Mouse (Mus musculus) heart, embryonic 11.5 days (tissue): ENCODE results near the gene Vmn1r199. TPM values are rescaled to one million over a fixed set of nuclear protein-coding genes. Genes with fewer than 3 reads are reported as not detected.

Experiments
- ATAC-seq: fragments of 200-750 bp; cut with Nextera tagmentation; replicated peaks from 2 replicates; pipeline ENCODE4 v1.8.0; 2017; ENCODE audit warnings: moderate library complexity; ENCODE audit not compliant: insufficient number of reproducible peaks, low FRiP score, low TSS enrichment
- H3K27ac ChIP-seq: fragments of 300-500 bp; sonication (generic); 2 replicates; pipeline ENCODE4 v1.5.1; 2014; ENCODE audit warnings: mild to moderate bottlenecking, low read depth, low read length
- H3K27me3 ChIP-seq: fragments of 300-500 bp; sonication (generic); 2 replicates; pipeline ENCODE4 v1.6.1; 2014; ENCODE audit warnings: mild to moderate bottlenecking, low read length, mixed read lengths; ENCODE audit not compliant: control insufficient read depth, insufficient read depth
- H3K36me3 ChIP-seq: fragments of 300-500 bp; sonication (generic); 2 replicates; pipeline ENCODE4 v1.6.1; 2014; ENCODE audit warnings: mild to moderate bottlenecking, low read length, moderate library complexity, mixed read lengths; ENCODE audit not compliant: control insufficient read depth, insufficient read depth
- H3K4me1 ChIP-seq: fragments of 300-500 bp; sonication (generic); 2 replicates; pipeline ENCODE4 v1.6.1; 2014; ENCODE audit warnings: low read length; ENCODE audit not compliant: control insufficient read depth, insufficient read depth
- H3K4me2 ChIP-seq: fragments of 300-500 bp; sonication (generic); 2 replicates; pipeline ENCODE4 v1.6.1; 2014; ENCODE audit warnings: mild to moderate bottlenecking, moderate library complexity
- H3K4me3 ChIP-seq: fragments of 300-500 bp; sonication (generic); 2 replicates; pipeline ENCODE4 v1.5.1; 2014; ENCODE audit warnings: low read depth, low read length
- H3K9ac ChIP-seq: fragments of 300-500 bp; sonication (generic); 2 replicates; pipeline ENCODE4 v1.6.1; 2014; ENCODE audit warnings: mild to moderate bottlenecking, low read depth, low read length, moderate library complexity
- H3K9me3 ChIP-seq: fragments of 300-500 bp; sonication (generic); replicated peaks from 2 replicates; pipeline ENCODE4 v1.6.1; 2016; ENCODE audit warnings: low read length; ENCODE audit not compliant: control insufficient read depth
- WGBS: fragments of 180-500 bp; shearing (Covaris S2); extraction: QIAGEN DNeasy Blood & Tissue Kit; methylation state at CpG from one replicate; pipeline ENCODE4 v1.1.7; 2014; ENCODE audit not compliant: insufficient replicate concordance; 5-methylcytosine and 5-hydroxymethylcytosine counted together
- polyA plus RNA-seq: library from polyadenylated mRNA; unstranded; fragments of >200 nt; fragmentation: Nextera tagmentation; extraction: Ambion mirVana; gene quantifications from 2 replicates; pipeline ENCODE4 v1.2.1, GENCODE M21; 2014

Vmn1r199 gene
- polyA plus RNA-seq, 1 experiment from 2014 or later = not detected

DNA sequence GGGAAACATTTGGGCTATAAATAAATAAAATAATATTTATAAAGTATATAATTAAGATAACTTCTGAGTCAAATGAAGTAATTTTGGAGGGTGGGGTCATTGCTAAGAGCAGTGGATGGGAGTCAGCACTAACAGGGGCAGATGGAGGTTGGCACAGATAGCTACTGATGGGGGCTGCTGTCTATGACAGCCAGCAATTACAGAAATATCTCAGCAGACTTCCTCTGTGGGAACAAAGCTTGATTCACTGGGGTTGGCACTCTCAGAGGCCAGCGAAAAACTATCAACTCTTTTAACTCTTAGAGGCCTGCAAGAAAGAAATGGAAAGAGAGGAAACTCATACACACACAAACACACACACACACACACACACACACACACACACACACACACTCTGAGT lies 23.4 kb downstream of the Vmn1r199 start:
- Histone ChIP-seq H3K27me3 (no peaks in the 10 kb centered on the region), H3K36me3 (no peaks in the 10 kb centered on the region), H3K4me1 (no peaks in the 10 kb centered on the region), H3K27ac (no peak overlapping the region), H3K4me2 (no peak overlapping the region), H3K9me3 (no peaks in the 10 kb centered on the region; the same call in 1 of the 2 replicates), H3K9ac (no peak overlapping the region), H3K4me3 (no peak overlapping the region)
- WGBS = 43% methylated on average over 1 of the region's 1 CpGs
- ATAC-seq = no peak

Other genes with a start within 250 kb of the Vmn1r199 start
- not detected in 2 replicates for gene Vmn1r191, start 195.8 kb upstream of the Vmn1r199 start, polyA plus RNA-seq
- not detected in 2 replicates for gene Vmn1r192, start 188.7 kb upstream of the Vmn1r199 start, polyA plus RNA-seq
- gene Vmn1r193, start 156.7 kb upstream of the Vmn1r199 start, polyA plus RNA-seq = not detected in 2 replicates
- not detected in 2 replicates for gene Vmn1r194, start 135.6 kb upstream of the Vmn1r199 start, polyA plus RNA-seq
- not detected in 2 replicates for gene Vmn1r195, start 109.3 kb upstream of the Vmn1r199 start, polyA plus RNA-seq
- gene Vmn1r196, start 89.9 kb upstream of the Vmn1r199 start, polyA plus RNA-seq = not detected in 2 replicates
- not detected in 2 replicates for gene Vmn1r197, start 55.2 kb upstream of the Vmn1r199 start, polyA plus RNA-seq
- not detected in 2 replicates for gene Vmn1r198, start 29.5 kb upstream of the Vmn1r199 start, polyA plus RNA-seq
- not detected in 2 replicates for gene Vmn1r200, start 10.6 kb downstream of the Vmn1r199 start, polyA plus RNA-seq
- gene Vmn1r201, start 92.1 kb downstream of the Vmn1r199 start, polyA plus RNA-seq = not detected in 2 replicates
- gene Vmn1r202, start 125.6 kb downstream of the Vmn1r199 start, polyA plus RNA-seq = not detected in 2 replicates
- gene Vmn1r203, start 138.3 kb downstream of the Vmn1r199 start, polyA plus RNA-seq = not detected in 2 replicates
- not detected in 2 replicates for gene Vmn1r204, start 173.4 kb downstream of the Vmn1r199 start, polyA plus RNA-seq
- not detected in 2 replicates for gene Vmn1r205, start 213.2 kb downstream of the Vmn1r199 start, polyA plus RNA-seq
- gene Vmn1r206, start 244.4 kb downstream of the Vmn1r199 start, polyA plus RNA-seq = not detected in 2 replicates